Mouse (Mus musculus) embryonic facial prominence, embryonic 12.5 days (tissue): ENCODE measurements around the gene Dlg2. TPM values are rescaled to one million over a fixed set of nuclear protein-coding genes. Genes with fewer than 3 reads are reported as not detected.

Experiments
- ATAC-seq: fragments of 200-750 bp; cut with Nextera tagmentation; 2 replicates; pipeline ENCODE4 v1.8.0; 2017; ENCODE audit not compliant: insufficient number of reproducible peaks, insufficient read depth, low FRiP score, low TSS enrichment
- H3K27ac ChIP-seq: fragments of 300-500 bp; sonication (generic); 2 replicates; pipeline ENCODE4 v1.5.1; 2016; ENCODE audit warnings: mild to moderate bottlenecking
- H3K27me3 ChIP-seq: fragments of 300-500 bp; sonication (generic); 2 replicates; pipeline ENCODE4 v1.6.1; 2016; ENCODE audit warnings: mild to moderate bottlenecking, moderate library complexity
- H3K36me3 ChIP-seq: fragments of 300-500 bp; sonication (generic); 2 replicates; pipeline ENCODE4 v1.6.1; 2016; ENCODE audit warnings: mild to moderate bottlenecking
- H3K4me1 ChIP-seq: fragments of 300-500 bp; sonication (generic); 2 replicates; pipeline ENCODE4 v1.6.1; 2016
- H3K4me2 ChIP-seq: fragments of 300-500 bp; sonication (generic); replicated peaks from 2 replicates; pipeline ENCODE4 v1.6.1; 2016; ENCODE audit warnings: mild to moderate bottlenecking, moderate library complexity
- H3K4me3 ChIP-seq: fragments of 300-500 bp; sonication (generic); 2 replicates; pipeline ENCODE4 v1.5.1; 2016; ENCODE audit warnings: mild to moderate bottlenecking
- H3K9ac ChIP-seq: fragments of 300-500 bp; sonication (generic); 2 replicates; pipeline ENCODE4 v1.6.1; 2016; ENCODE audit warnings: mild to moderate bottlenecking, moderate library complexity
- H3K9me3 ChIP-seq: fragments of 300-500 bp; sonication (generic); 2 replicates; pipeline ENCODE4 v1.6.1; 2016; ENCODE audit warnings: mild to moderate bottlenecking, moderate library complexity
- WGBS: fragments of 180-500 bp; shearing (Covaris S2); methylation state at CpG from one replicate; pipeline ENCODE4 v1.1.7; 2016; 5-methylcytosine and 5-hydroxymethylcytosine counted together
- polyA plus RNA-seq: library from polyadenylated mRNA; unstranded; fragments of >200 nt; fragmentation: Nextera tagmentation; extraction: Ambion mirVana; gene quantifications from 2 replicates; pipeline ENCODE4 v1.2.1, GENCODE M21; 2016

Gene Dlg2
- polyA plus RNA-seq, 1 experiment from 2014 or later: 11.0 TPM

- no peaks in the 10 kb centered on the region for H3K36me3 ChIP-seq
- no peak overlapping the region for H3K9ac ChIP-seq
- no peaks in the 10 kb centered on the region for H3K9me3 ChIP-seq
- WGBS: 78% methylated on average over 6 of the region's 6 CpGs
- H3K4me2 ChIP-seq: no peak overlapping the region
- no peaks in the 10 kb centered on the region for H3K4me1 ChIP-seq
- ATAC-seq: no peak
- H3K27me3 ChIP-seq: no peaks in the 10 kb centered on the region
- no peak overlapping the region for H3K4me3 ChIP-seq
- no peak overlapping the region for H3K27ac ChIP-seq
Observed at GRCm38 (mm10) chr7:90553399-90553798, 76.9 kb downstream of the Dlg2 start.

GRCm38 (mm10) chr7:90554421-90554820, 77.9 kb downstream of the Dlg2 start:
- ATAC-seq: no peak
- no peaks in the 10 kb centered on the region for H3K36me3 ChIP-seq
- H3K4me1 ChIP-seq: no peaks in the 10 kb centered on the region
- H3K27me3 ChIP-seq: no peaks in the 10 kb centered on the region
- no peaks in the 10 kb centered on the region for H3K9me3 ChIP-seq
- H3K9ac ChIP-seq: no peak overlapping the region
- no peak overlapping the region for H3K27ac ChIP-seq
- WGBS: 71% methylated on average over 2 of the region's 2 CpGs
- H3K4me3 ChIP-seq: no peak overlapping the region
- no peak overlapping the region for H3K4me2 ChIP-seq

GRCm38 (mm10) chr7:90569130-90569529, 92.7 kb downstream of the Dlg2 start:
- no peaks in the 10 kb centered on the region for H3K9me3 ChIP-seq
- 28% methylated on average over 7 of the region's 7 CpGs for WGBS
- H3K4me1 ChIP-seq: no peaks in the 10 kb centered on the region

GRCm38 (mm10) chr7:90587795-90588194, 111.3 kb downstream of the Dlg2 start:
- H3K4me2 ChIP-seq: no peak overlapping the region
- H3K9me3 ChIP-seq: no peaks in the 10 kb centered on the region
- no peak overlapping the region for H3K9ac ChIP-seq
- 49% methylated on average over 2 of the region's 2 CpGs for WGBS
- no peaks in the 10 kb centered on the region for H3K27me3 ChIP-seq
- no peaks in the 10 kb centered on the region for H3K4me1 ChIP-seq
- H3K36me3 ChIP-seq: no peaks in the 10 kb centered on the region
- no peak overlapping the region for H3K4me3 ChIP-seq
- no peak for ATAC-seq
- no peak overlapping the region for H3K27ac ChIP-seq

More at GRCm38 (mm10) chr7:90569130-90569529, 92.7 kb downstream of the Dlg2 start:
- Histone ChIP-seq H3K4me2 (no peak overlapping the region), H3K9ac (no peak overlapping the region), H3K4me3 (no peak overlapping the region), H3K27ac (no peak overlapping the region), H3K27me3 (no peaks in the 10 kb centered on the region), H3K36me3 (no peaks in the 10 kb centered on the region)
- ATAC-seq: no peak

- Histone ChIP-seq H3K27ac (no peak overlapping the region), H3K27me3 (no peaks in the 10 kb centered on the region)
Observed at GRCm38 (mm10) chr7:90588318-90588717, 111.8 kb downstream of the Dlg2 start.

DNA sequence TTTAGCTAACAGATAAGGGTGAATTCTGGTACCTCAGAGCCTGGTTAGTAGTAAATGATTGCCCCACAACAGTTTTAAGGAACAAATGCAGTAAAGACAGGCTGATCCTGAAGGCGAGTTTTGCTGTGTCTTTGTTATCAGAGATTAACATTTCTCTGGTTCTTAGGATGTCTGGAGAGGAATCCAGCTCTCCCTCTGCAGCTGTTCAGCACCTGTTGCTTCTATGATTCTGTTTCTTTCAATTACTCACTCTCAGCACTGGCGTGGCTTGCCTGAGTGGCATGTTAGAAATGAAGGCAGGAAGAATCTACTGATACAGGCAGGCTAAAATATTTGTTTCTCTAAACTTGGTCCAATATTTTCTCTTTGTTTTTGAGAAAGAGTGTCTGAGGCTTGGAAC, 133.3 kb downstream of the Dlg2 start:
- no peak overlapping the region for H3K27ac ChIP-seq
- H3K9me3 ChIP-seq: no peaks in the 10 kb centered on the region
- no peak overlapping the region for H3K4me3 ChIP-seq
- WGBS: 50% methylated on average over 2 of the region's 2 CpGs
- no peaks in the 10 kb centered on the region for H3K4me1 ChIP-seq
- no peak overlapping the region for H3K9ac ChIP-seq
- ATAC-seq: no peak
- no peak overlapping the region for H3K4me2 ChIP-seq
- H3K27me3 ChIP-seq: no peaks in the 10 kb centered on the region
- no peaks in the 10 kb centered on the region for H3K36me3 ChIP-seq

More at GRCm38 (mm10) chr7:90588318-90588717, 111.8 kb downstream of the Dlg2 start:
- no peaks in the 10 kb centered on the region for H3K4me1 ChIP-seq
- H3K4me2 ChIP-seq: no peak overlapping the region
- H3K9me3 ChIP-seq: no peaks in the 10 kb centered on the region
- H3K9ac ChIP-seq: no peak overlapping the region
- ATAC-seq: no peak
- no peak overlapping the region for H3K4me3 ChIP-seq
- 78% methylated on average over 1 of the region's 1 CpGs for WGBS
- H3K36me3 ChIP-seq: no peaks in the 10 kb centered on the region

- Histone ChIP-seq H3K4me2 (no peak overlapping the region), H3K4me1 (no peaks in the 10 kb centered on the region), H3K27ac (no peak overlapping the region), H3K27me3 (no peaks in the 10 kb centered on the region), H3K4me3 (no peak overlapping the region), H3K36me3 (no peaks in the 10 kb centered on the region), H3K9ac (no peak overlapping the region), H3K9me3 (no peaks in the 10 kb centered on the region)
- WGBS: 83% methylated on average over 3 of the region's 3 CpGs
- no peak for ATAC-seq
Observed at GRCm38 (mm10) chr7:90630546-90630945, 154.1 kb downstream of the Dlg2 start.

- Histone ChIP-seq H3K4me3 (no peak overlapping the region), H3K9ac (no peak overlapping the region), H3K27ac (no peak overlapping the region), H3K9me3 (no peaks in the 10 kb centered on the region), H3K4me1 (no peaks in the 10 kb centered on the region), H3K27me3 (no peaks in the 10 kb centered on the region), H3K36me3 (no peaks in the 10 kb centered on the region), H3K4me2 (no peak overlapping the region)
- ATAC-seq: no peak
- WGBS: 78% methylated on average over 1 of the region's 1 CpGs
Observed at GRCm38 (mm10) chr7:90649512-90649911, 173.0 kb downstream of the Dlg2 start.

DNA sequence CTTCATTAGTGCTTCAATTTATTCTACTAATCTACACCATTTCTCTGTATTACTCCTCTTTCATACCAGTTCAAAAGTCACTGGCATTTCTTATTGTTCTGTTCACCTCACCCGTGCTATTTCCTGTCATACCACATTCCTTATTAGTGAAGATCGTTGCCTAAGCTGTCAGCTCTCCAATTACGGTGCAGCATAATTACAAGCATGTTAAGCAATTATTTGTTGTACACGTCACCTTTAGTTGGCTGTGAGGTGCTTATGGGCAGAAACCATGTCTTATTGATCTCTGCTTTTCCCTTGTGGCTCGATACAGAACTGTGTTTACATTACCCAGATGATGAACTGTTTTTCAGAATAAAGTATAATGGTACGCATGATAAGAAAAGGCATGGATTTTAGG, 174.7 kb downstream of the Dlg2 start:
- H3K4me2 ChIP-seq: no peak overlapping the region
- H3K36me3 ChIP-seq: no peaks in the 10 kb centered on the region
- H3K9ac ChIP-seq: no peak overlapping the region
- H3K27ac ChIP-seq: no peak overlapping the region
- no peaks in the 10 kb centered on the region for H3K4me1 ChIP-seq
- no peaks in the 10 kb centered on the region for H3K27me3 ChIP-seq
- 47% methylated on average over 6 of the region's 6 CpGs for WGBS
- ATAC-seq: 0 out of 2 replicates have a peak, but pooled peaks have one; percentile 35
- H3K4me3 ChIP-seq: no peak overlapping the region
- H3K9me3 ChIP-seq: no peaks in the 10 kb centered on the region

DNA sequence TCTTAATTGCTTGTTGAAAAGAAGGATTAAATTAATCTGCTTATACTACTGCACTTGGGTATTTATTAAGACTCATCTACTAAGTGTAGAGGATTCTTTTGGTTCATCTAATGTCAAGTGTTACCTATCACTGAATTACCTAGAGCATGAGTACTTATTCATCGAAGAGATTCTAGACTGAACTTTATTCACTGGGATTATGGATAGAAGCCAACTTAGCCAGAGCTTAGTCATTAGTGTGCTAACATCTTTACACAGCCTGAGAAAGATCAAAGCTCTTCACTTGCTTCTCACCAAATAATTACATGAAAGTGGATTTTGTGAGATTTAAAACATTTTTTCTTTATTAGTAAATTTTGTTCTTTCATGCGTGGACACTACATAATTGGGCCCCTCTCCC, 175.1 kb downstream of the Dlg2 start:
- Histone ChIP-seq H3K9ac (no peak overlapping the region), H3K4me1 (no peaks in the 10 kb centered on the region), H3K4me3 (no peak overlapping the region), H3K27ac (no peak overlapping the region), H3K36me3 (no peaks in the 10 kb centered on the region), H3K9me3 (no peaks in the 10 kb centered on the region), H3K27me3 (no peaks in the 10 kb centered on the region), H3K4me2 (no peak overlapping the region)
- 85% methylated on average over 2 of the region's 2 CpGs for WGBS
- ATAC-seq: no peak

DNA sequence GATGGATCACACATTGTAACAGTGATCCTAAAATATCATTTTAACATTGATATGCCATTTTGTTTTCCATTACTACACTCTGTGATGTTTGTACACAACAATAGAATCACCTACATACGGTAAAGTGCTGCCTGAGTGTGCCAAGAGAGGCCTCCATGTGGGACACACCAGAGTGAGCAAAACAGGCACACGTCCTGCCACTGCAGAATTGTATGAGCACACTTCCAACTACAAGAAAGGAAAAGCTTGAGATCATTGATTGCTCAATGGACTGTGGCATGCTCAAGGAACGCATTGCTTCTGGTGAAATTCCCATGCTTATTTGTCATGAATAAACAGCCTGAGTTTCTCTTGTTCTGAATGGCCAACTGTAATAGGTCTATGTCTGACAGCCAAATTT, 182.1 kb downstream of the Dlg2 start:
- no peak overlapping the region for H3K9ac ChIP-seq
- H3K4me3 ChIP-seq: no peak overlapping the region
- H3K4me1 ChIP-seq: no peaks in the 10 kb centered on the region
- H3K27me3 ChIP-seq: no peaks in the 10 kb centered on the region
- H3K36me3 ChIP-seq: no peaks in the 10 kb centered on the region
- H3K27ac ChIP-seq: no peak overlapping the region
- H3K9me3 ChIP-seq: no peaks in the 10 kb centered on the region
- ATAC-seq: no peak
- 80% methylated on average over 3 of the region's 3 CpGs for WGBS
- H3K4me2 ChIP-seq: no peak overlapping the region

- Histone ChIP-seq H3K4me1 (no peaks in the 10 kb centered on the region), H3K36me3 (no peaks in the 10 kb centered on the region), H3K27ac (no peak overlapping the region), H3K4me2 (no peak overlapping the region), H3K9me3 (no peaks in the 10 kb centered on the region), H3K9ac (no peak overlapping the region), H3K4me3 (no peak overlapping the region), H3K27me3 (no peaks in the 10 kb centered on the region)
- ATAC-seq: no peak
Observed at GRCm38 (mm10) chr7:90694050-90694449, 217.6 kb downstream of the Dlg2 start.
